Mouse (Mus musculus): ENCODE data around the gene Mtcl1.

The Mtcl1 gene

DNA sequence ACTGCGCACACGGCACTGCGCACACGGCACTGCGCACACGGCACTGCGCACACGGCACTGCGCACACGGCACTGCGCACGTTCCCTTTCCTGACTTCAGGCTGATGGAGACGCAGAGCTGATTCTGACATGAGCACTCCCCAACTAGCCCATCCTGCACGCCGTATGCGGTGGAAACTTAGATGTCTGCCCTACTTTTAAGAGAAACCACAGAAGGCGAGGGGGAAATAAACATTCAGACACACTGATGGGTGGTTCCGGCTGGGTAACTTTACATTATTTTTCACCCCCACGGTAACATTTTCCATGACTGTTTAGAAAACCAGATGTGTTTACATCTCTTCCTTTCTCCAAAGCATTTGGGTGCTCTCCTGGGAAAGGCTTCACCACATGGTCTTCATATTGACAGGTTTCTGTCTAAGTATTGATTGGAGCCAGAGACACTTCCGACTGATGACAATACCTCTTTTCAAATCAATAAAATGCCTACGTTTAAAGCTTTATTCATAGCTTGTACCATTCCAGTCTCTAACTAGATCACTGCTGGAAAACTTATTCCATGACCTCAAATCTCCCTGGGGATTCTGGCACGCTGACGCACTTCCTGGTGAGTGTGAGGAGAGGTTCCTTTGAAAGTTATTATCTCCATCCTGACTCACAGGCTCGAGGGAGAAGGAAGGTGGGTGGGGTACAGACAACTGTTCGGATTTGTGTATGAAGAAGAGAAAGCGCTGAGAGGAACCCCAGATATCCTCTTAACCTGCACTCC lies 84.8 kb downstream of the Mtcl1 start:
- DNase-seq (ENCODE audit: extremely low read depth, low read depth) = no peak

DNA sequence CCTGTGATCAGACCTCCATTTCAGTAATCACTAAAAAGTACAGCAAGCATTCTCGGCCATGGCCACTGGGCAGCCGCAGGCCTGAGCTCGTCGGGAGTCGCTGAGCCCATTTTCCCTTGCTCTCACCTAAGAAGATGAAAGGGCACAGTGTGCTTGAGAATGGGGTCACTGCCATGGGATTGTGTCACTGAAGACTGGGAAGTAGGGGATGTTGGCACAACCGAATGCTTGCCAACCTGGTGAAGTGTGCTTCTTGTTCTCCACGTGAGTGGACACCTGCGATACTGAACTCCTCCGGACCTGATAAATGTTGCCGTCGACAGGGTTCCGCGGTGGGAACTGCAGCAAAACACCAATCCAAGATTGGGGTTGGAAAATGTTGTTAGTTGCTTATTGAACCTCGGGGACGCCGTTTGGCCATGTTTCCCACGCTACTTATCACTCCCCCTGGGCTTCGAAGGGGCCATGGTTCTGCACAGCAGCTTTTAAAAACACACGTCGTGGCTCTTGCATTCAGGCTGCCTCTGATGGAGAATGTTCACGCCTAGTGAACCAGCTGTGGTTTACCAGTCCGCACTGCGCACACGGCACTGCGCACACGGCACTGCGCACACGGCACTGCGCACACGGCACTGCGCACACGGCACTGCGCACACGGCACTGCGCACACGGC lies 85.6 kb downstream of the Mtcl1 start:
- DNase-seq (ENCODE audit: extremely low read depth, low read depth) = no peak

DNA sequence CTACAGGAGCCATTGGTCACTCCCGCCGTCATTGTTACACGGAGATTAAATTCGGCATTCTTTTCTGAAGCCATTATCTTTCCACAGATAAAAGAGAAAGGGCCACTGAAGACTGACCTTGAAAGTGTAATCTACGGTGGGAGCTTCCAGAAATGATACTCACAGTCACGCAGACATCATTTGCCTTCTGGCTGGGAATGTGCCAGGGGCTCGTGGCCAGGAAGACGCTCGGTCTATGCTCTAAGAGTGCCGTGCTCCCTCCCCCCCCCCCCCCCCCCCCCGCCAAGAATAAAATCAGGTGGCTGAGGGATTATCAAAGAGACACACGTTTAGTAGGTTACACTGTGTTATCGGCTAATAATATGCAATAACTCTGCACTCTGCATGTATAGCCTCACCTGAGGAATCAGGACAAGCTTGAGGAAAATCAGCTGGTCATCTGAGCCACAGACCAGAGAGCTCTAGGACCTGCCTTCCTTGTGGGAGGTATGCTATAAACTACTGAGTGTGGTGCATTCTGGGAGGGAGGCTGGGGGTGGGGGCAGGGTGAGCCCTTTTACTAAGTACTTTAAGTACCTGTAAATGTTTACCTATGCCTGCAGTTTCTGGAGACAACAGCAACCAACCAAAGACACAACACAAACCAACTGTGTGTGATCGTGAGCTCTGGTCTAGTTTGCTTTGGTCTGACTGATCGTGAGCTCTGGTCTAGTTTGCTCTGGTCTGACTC lies 87.1 kb downstream of the Mtcl1 start:
- no peak for DNase-seq (ENCODE audit: extremely low read depth, low read depth)

DNA sequence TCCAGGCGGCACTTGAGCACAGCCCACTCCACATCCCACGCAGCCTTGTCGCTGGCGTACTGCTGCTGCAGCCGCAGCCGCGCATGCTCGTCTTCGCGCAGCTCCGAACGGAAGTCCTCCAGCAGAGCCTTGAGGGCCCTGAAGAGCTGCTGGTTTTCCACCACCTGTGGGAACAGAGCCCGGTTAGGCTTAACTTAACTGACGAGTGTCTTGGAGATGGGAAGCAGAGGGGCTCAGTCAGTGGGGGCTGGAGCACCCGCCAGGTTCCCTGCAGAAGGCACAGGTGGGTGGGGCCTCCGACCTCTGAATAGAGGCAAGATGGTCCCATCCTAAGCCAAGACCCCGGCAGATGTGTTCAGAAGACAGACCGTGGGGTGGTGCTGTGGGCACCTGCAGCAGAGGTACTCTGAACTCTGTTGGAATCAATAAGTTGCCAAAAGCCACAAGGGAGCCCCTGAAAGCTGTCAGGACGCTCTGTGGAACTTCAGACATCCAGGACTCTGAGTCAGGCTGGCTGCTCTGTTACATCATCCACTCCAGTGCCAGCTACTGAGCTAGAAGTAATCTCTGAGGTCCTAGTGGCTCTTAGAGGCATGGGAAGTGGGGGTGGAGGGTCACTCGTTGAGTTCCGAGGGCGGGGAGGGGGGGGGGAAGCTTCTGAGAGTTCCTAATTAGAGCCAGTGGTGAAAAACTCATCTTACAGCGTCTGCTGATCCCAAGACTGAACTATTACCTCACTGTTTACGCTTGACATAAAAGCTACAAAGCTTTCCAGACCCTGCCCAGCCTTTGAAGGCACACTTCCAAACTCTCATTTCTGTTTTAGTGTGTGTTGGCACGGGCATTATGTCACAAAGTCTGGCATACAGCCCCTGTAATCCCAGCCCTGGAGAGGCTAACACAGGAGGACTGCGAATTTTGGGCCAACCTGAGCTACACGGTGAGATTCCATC lies 91.2 kb downstream of the Mtcl1 start:
- DNase-seq (ENCODE audit: extremely low read depth, low read depth) = no peak

DNA sequence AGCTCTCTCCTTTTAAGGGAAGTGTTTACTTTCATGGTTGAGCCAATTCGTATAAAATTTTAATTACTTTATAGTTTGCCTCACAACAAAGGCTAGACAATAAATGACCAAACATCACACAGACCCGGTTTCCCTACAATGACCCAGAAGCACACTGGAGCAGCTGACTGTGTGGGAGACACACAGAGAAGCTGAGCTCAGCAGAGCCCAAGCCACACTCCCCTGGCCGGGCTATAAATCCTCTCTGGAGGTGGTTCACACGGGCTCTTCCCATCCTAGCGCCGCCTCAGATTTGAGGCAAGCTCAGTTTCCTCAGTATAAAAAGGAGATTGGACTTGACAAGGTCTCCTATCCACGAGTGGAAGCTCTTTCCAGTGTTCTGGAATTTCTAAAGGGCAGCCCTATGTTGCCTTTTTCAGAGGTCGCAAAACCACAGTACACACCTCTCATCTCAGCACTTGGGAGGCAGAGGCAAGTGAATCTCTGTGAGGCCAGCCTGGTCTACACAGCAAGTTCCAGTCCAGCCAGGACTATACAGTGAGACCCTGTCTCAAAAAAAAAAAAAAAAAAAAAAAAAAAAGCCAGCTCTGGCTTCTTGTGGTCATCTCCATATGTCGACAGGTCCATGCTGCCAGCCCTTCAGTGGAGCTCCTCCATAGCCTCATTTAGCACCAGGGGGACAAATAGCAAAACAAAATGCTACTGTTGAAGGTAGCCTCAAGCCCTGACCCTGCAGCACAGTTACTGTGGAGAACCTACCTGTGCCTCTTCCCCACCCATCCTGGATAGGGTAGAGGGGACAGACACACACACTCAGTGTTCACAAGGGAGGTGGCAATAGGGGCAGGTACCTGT lies 92.2 kb downstream of the Mtcl1 start:
- DNase-seq (ENCODE audit: extremely low read depth, low read depth) = no peak

DNA sequence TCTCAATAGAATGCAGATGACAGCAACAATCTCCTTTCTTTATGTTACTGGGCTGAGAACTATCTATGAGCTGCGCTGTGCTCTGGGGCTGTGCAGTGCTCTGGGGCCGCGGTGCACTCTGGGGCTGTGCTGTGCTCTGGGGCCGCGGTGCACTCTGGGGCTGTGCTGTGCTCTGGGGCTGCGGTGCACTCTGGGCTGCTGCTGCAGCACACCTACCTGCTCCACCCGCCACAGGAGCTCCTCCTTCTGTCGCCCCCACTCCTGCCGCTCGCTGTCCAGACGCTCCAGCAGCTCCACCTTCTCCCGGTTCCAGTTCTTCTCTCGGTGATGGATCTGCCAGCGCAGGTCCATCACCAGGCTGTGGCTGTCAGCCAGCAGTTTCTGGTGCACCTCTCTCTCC lies 95.6 kb downstream of the Mtcl1 start:
- no peak for DNase-seq (ENCODE audit: extremely low read depth, low read depth)

DNA sequence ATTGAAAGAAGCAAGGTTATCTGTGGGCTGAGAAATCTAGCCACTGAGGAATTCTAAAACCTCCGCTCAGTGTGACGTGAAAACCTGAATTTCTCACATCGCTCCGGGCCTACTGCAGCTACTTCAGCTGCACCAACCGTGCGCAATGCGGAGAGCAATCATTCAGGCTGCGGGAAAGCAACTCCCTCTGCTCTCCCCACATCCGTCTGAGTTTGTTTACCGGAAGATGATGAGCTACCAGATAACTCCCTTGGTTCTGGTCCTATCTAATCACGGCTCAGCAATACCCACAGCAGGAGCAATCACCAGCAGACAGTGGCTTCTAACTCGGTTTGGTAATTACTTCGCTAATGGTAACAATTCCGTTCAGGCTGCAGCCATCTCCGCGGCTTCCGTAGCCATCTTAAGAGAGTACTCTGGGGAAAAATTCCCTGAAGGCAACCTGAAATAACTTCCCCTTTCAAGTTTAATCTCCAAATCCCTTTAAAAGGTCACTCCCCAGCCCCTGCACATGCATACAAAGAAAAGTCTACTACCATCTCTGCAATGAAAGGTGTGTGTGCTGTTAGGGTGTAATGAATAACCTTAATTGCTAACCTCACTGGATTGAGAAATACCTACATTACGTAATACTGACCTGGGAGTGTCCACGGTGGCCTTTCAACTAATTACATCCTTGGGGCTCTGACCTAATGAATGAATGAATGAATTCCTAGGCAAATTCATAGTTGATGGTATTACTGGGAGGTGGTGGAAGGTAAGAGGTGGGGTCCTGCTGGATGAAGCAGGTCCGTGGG lies 96.5 kb downstream of the Mtcl1 start:
- no peak for DNase-seq (ENCODE audit: extremely low read depth, low read depth)

DNA sequence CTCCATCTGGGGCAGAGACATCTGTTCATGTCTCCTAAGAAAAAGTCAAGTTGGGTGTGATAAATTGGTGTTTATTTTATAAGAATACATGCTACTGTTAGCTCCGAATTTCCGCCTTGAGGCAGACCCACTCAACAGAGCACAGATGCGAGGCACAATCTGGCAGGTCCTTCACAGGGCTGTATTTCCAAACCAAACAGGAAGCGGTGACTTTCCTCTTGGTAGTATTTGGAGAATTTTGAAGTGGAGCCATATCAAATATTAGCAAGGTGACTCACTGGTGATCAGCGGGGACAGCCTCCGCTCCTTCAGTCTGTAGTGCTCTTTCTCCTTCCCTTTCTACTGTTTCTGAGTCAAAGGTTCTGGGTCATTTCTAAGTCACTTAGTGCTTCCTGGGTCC lies 97.3 kb downstream of the Mtcl1 start:
- no peak for DNase-seq (ENCODE audit: extremely low read depth, low read depth)

DNA sequence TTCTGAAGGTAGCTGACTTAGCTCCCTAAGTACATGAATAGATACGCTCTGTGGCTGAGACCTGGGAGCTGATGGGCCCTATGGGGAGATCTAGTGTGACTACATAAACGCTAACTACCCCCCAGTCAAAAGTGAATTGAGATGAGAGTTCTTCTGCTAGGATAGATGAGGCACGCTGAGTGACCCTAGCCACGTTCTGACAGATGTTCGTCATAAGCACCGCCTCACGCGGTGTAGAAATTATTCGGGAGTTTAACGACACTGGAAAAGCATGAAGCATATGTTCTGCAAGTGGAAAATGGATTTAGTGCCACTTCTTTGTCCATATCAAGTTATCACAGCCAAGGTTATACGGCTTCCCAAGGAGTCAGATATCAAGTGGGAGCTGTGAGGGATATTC lies 98.9 kb downstream of the Mtcl1 start:
- no peak for DNase-seq (ENCODE audit: extremely low read depth, low read depth)

DNA sequence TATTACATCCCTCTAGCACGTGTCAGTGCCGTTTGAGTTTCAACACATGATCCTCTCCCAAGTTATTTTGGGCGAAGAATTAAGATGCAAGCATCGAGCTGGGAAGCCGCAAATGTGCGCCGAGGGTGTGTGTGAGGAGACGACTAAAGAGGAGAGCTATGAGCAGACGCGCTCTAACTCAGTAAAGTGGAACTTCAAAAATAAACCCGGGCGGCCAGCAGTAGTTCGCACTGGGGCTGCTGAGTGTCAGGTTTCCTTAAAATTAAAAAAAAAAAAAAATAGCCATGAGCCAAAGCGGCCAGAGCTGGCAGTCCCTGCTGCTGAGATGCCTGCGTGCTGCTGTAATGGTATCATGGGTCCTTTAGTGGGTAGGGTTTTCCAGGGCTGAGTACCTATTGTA lies 99.4 kb downstream of the Mtcl1 start:
- DNase-seq (ENCODE audit: extremely low read depth, low read depth) = no peak

DNA sequence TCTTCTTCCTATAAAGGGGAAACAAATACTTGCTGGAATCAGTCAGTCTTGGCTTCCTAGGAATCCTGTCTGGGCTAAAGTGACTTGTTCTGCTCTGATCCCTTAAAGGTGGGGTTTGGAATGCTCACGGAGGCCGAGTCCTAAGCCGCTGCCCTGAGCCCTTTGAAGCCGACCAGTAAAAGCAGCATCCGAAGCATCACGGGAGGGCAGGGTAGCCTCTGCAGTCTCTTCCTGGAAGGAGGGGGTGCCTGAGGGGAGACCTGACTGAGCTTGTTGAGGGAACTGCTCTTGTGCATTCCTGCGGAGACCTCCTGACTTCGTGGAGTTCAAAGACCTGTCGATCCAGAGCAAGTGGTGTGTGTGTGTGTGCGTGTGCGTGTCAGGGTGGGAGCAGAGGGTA lies 103.2 kb downstream of the Mtcl1 start:
- no peak for DNase-seq (ENCODE audit: extremely low read depth, low read depth)

DNA sequence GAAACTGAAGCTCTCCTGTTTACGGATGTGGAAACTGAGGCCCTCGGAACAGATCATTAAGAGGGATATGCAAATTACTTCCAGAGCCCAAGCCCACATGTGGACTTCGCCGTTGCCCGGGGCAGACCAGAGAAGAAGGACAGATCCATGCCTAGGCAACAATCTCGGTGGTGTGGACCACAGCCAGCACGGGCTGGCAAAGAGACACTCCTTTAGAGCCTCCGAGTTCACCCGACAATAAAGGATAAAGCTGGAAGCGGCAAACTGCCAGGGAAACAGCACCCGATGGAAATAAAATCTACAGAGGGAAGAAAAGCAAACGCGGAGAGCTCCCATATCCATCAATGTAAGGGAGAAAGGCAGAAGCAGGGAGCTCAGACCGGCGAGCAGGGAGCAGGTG lies 103.9 kb downstream of the Mtcl1 start:
- no peak for DNase-seq (ENCODE audit: extremely low read depth, low read depth)

DNA sequence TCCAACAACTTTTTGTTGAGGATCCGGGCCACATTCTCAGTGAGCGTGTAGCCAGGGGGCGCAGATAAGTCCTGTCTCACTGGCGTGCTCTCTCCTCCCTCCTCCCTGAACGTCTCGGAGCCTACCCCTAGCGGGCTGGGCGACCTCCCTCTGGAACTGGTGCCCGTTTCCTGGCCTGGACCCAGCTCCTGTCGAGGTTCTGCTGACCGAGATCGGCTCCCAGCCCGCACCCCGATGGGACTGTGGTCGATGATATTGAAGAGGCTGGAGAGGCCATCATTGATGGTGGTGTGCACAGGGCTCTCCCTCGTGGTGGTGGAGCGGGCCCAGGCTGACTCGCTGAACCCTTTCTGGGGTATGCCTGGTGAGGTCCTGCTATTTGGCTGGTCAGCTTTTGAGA lies 106.6 kb downstream of the Mtcl1 start:
- no peak for DNase-seq (ENCODE audit: extremely low read depth, low read depth)

DNA sequence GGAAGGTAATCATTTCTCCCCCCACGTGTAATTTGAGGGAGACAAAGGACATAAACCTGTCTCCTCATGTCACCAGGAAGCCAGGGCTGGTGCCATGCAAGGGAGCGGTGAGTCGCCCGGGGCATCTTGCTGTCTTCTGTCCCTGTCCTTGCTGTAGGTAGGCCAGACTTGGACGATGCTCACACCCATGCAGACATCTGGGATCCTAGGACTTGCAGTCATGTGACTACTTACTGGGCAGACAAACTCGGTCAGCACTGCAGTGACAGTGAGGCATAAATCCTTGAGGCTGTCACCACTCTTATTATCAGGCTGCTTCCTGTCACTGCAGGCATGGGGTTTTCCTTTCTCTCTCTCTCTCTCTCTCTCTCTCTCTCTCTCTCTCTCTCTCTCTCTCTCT lies 107.9 kb downstream of the Mtcl1 start:
- no peak for DNase-seq (ENCODE audit: extremely low read depth, low read depth)

DNA sequence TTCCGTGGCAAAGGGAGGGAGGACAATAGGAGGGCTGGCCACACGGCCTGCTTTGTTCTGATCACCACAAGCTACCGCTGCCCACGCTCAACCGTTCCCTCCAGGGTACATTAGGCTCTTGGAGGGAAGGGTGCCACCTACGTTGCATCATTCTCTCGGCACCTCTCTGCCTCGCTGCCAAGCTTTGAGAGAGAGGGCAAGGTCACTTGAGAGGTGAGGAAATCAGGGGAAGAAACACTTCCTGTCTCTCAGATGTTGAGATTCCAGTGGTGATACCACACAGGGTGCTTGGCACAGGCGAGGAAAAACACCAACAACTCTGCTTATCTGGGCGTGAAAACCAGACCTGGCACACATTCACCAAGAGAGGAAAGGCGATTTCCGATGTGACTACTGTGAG lies 108.8 kb downstream of the Mtcl1 start:
- no peak for DNase-seq (ENCODE audit: extremely low read depth, low read depth)

DNA sequence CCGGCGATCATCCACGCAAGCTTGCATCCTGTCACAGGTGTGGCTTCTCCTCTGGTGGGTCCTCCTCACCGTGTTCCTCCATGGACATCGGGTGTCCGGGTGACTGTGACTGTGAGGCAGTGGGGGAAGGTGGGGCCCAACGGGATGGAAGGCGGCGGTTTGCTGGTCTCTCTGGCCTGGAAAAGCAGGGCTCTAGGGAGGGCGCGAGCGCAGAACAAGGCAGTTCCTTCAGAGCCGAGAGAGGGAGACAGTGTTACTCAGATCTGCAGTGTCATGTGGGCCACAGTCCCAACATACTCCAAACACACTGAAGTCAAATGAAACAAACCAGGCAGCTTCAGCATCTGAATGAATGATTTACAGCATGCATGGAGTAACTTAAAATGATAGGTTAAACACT lies 111.6 kb downstream of the Mtcl1 start:
- DNase-seq (ENCODE audit: extremely low read depth, low read depth) = no peak

DNA sequence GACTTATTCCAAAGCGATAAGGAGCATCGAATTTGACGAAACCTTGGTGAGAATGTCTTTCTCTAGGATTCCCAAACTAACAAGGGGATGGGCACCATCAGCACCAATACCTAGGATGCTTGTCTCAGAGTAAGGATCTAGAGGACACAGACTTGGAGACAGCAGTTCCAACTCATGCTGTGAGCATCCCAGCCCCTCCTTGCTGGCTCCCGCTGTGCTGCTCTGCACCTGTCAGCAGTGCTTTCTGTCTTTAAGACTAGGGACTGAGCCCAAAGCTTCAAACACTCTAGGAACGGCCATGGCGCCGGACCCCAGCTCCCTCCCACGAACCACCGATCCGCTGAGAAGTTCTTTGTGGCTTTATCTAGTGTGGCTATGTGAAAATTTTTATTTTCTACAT lies 114.0 kb downstream of the Mtcl1 start:
- no peak for DNase-seq (ENCODE audit: extremely low read depth, low read depth)

DNA sequence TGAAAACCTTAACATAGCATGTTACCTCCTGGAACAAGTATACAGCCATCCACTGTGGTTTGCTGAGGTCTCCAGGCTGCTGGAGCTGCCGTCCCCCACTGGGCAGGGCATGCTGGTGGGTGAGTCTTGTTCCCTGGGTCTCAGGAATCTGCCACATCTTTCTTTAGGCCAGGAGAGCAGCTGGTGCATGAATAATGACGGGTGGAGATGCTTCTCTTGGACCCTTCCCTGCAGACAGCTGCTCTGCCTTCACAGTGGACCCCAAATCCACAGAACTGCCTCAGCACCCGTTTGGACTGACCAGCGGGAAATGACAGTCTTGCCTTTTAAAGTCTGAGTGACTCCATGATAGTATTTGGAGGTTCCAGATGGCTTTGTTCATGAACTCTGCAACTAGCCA lies 114.7 kb downstream of the Mtcl1 start:
- DNase-seq (ENCODE audit: extremely low read depth, low read depth) = no peak

DNA sequence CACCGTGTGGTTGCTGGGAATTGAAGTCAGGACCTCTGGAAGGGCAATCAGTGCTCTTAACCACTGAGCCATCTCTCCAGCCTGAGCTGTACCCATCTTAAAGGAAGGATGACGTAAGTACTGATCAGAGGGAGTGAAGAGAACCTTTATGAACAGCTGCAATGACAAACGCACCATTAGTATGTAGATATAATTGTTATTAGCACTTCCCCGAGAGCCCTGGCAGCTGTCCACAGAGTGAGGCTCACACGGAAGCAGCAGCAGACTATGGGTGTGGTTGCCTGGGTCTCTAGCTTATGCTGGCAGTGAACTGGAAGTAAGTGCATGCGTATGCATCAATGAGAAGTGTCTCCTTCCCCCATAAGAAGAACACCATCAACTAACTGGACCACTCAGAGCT lies 118.3 kb downstream of the Mtcl1 start:
- no peak for DNase-seq (ENCODE audit: extremely low read depth, low read depth)

DNA sequence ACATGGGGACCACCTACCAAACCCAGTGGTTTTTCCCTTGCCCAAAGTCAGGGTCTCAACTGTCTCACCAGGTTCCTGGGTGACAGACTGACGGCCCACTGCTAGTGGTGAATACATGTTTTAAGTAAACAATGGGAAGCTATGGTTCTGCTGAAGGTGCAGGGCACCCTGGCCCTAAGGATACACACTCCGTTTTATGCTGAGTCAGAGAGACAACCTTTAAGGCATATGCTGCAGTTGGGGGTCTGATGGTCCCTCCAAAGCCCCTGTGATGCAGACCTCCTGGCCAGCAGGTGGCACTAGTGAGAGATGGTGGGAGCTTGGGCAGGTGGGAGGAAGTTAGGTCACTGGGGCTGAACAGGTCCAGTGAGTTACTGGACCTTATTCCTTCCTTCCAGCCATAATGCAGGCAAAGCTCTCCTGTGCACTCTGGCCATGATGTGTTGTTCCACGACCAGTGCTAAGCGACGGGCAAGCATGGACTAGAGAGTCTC lies 123.0 kb downstream of the Mtcl1 start:
- DNase-seq (ENCODE audit: extremely low read depth, low read depth) = no peak
